Mouse (Mus musculus) embryonic facial prominence, embryonic 13.5 days (tissue): Measurements from ENCODE around the gene Ubxn11. TPM values are rescaled to one million over a fixed set of nuclear protein-coding genes. Genes with fewer than 3 reads are reported as not detected.

Experiments
- ATAC-seq: fragments of 200-750 bp; cut with Nextera tagmentation; 2 replicates; pipeline ENCODE4 v1.8.0; 2017; ENCODE audit warnings: low read depth; ENCODE audit not compliant: insufficient number of reproducible peaks, insufficient read depth, low FRiP score, low TSS enrichment
- H3K27ac ChIP-seq: fragments of 300-500 bp; sonication (generic); 2 replicates; pipeline ENCODE4 v1.5.1; 2015; ENCODE audit warnings: moderate library complexity, mild to moderate bottlenecking, inconsistent platforms
- H3K27me3 ChIP-seq: fragments of 300-500 bp; sonication (generic); 2 replicates; pipeline ENCODE4 v1.6.1; 2015; ENCODE audit warnings: mild to moderate bottlenecking, inconsistent platforms
- H3K36me3 ChIP-seq: fragments of 300-500 bp; sonication (generic); 2 replicates; pipeline ENCODE4 v1.6.1; 2015; ENCODE audit warnings: mild to moderate bottlenecking, inconsistent platforms
- H3K4me1 ChIP-seq: fragments of 300-500 bp; sonication (generic); 2 replicates; pipeline ENCODE4 v1.6.1; 2015; ENCODE audit warnings: inconsistent platforms
- H3K4me2 ChIP-seq: fragments of 300-500 bp; sonication (generic); 2 replicates; pipeline ENCODE4 v1.6.1; 2015; ENCODE audit warnings: moderate library complexity, mild to moderate bottlenecking, inconsistent platforms
- H3K4me3 ChIP-seq: fragments of 300-500 bp; sonication (generic); 2 replicates; pipeline ENCODE4 v1.5.1; 2015; ENCODE audit warnings: mild to moderate bottlenecking, inconsistent platforms
- H3K9ac ChIP-seq: fragments of 300-500 bp; sonication (generic); 2 replicates; pipeline ENCODE4 v1.6.1; 2015; ENCODE audit warnings: mild to moderate bottlenecking, inconsistent platforms
- H3K9me3 ChIP-seq: fragments of 300-500 bp; sonication (generic); 2 replicates; pipeline ENCODE4 v1.6.1; 2016; ENCODE audit warnings: inconsistent platforms
- WGBS: fragments of 180-500 bp; shearing (Covaris S2); methylation state at CpG from one replicate; pipeline ENCODE4 v1.1.7; 2015; ENCODE audit warnings: mixed read lengths; 5-methylcytosine and 5-hydroxymethylcytosine counted together
- polyA plus RNA-seq: library from polyadenylated mRNA; unstranded; fragments of >200 nt; fragmentation: Nextera tagmentation; extraction: Ambion mirVana; gene quantifications from 2 replicates; pipeline ENCODE4 v1.2.1, GENCODE M21; 2015

The Ubxn11 gene
- 11.6 and 11.9 TPM in 2 replicates for polyA plus RNA-seq

DNA sequence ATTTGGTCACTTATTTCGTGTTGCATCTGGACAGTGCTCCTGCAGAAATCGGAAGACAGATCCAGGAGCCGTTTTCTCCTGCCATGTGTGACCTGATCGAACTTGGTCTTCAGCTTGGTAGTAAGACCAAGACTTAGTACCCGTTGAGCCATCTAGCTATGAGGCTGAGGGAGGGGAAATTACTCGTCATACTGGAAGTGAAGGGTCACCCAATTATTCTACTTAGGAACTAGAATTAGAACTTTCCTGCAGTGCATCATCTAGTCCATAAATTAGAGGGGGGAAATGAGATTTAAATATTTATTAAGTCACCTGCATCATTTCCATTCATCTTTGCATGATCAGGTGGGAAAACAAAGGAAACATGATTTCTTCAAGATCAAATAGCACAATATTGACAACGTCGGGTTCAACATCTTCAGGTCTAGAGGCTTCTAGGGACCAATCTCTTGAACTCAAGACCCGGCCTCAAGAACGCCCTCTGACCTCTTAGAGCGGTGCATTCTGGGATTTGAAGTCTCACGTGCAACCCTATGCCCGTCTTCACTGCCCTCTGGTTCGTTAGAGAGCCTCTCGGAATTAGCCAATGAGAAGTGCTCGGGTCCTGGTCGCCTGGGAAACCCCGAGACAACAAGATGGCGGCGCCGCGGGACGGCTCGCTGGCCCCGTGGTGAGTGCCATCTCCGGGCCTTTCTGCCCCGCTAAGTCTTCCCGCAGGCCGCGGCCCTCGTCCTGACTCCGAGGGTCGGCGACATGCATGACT, at the start of gene Ubxn11:
Gene Ubxn11, plus strand, starts transcription at position 592 of the 763 bp plus-strand sequence.
- Histone ChIP-seq H3K9ac (peak within 1 kb of the TSS; percentile 77), H3K4me3 (peak within 1 kb of the TSS; percentile 70), H3K4me1 (no peaks in the 10 kb centered on the region), H3K27me3 (no peaks in the 10 kb centered on the region), H3K9me3 (no peaks in the 10 kb centered on the region), H3K36me3 (no peaks in the 10 kb centered on the region), H3K4me2 (peak within 1 kb of the TSS; percentile 70), H3K27ac (no peak within 1 kb of the TSS)
- peak; percentile 90 for ATAC-seq
- WGBS: 17% methylated on average over 34 of the region's 34 CpGs

DNA sequence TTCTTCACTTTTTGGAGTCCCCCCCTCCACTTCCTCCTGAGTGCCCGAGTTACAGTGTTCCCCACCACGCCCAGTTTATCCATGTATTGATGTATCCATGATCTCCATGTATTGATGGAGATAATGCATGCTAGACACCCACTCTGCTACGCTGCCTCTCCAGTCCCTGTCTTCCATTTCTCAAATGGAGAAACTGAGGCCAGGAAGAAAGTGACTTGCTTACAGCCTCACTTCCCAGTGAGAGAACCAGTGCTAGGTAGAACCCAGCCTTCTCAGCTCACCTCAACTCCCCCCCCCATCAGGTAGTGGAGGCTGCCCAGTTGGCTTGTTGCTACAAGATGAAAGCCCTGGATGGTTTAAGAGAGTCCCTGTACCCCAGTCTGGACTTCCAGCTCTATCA, 48.8 kb upstream of the Ubxn11 start, which contains the start of gene Zfp683:
Gene Zfp683, plus strand, starts transcription at position 301 of the 400 bp plus-strand sequence.
- Histone ChIP-seq H3K36me3 (no peaks in the 10 kb centered on the region), H3K4me2 (no peak within 1 kb of the TSS), H3K4me3 (no peak within 1 kb of the TSS), H3K9ac (peak within 1 kb of the TSS; percentile 47; the same call in 1 of the 2 replicates), H3K4me1 (peaks cover 8% of the 10 kb centered on the region), H3K27me3 (no peaks in the 10 kb centered on the region), H3K9me3 (no peaks in the 10 kb centered on the region), H3K27ac (no peak within 1 kb of the TSS)
- 89% methylated on average over 3 of the region's 3 CpGs for WGBS
- no peak for ATAC-seq

DNA sequence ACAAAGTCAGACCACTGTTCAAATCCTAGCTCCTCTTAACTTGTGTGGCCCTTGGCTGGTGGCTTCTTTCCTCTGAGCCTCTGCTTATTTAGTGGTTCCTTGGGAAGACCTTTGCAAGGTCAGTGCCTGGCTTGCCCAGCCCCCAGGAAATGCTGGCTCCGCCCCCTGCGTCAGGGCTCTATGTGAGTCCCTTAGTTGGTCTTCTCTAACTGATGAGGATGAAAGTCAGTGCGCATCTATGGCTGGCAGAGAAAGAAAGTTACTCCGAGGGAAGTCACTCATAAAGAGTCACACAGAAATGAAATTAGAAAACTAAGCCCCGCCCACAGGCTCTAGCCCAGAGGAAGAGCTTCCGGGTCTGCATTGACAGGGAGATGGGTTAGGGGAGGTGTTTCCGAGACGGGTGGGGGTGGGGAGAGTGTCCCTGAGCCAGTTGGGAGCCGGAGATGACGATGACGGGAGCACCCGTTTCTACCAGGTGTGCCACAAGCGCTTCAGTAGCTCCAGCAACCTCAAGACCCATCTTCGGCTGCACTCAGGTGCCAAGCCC, 44.1 kb upstream of the Ubxn11 start:
- Histone ChIP-seq H3K36me3 (no peaks in the 10 kb centered on the region), H3K9me3 (no peaks in the 10 kb centered on the region), H3K4me2 (peak overlapping the region; percentile 12), H3K4me3 (0 out of 2 replicates have a peak overlapping the region, but pooled peaks have one; percentile 1), H3K4me1 (0 out of 2 replicates have a peak, but pooled peaks cover 3% of the 10 kb centered on the region), H3K27me3 (peaks cover 19% of the 10 kb centered on the region), H3K27ac (no peak overlapping the region), H3K9ac (no peak overlapping the region)
- no peak for ATAC-seq
- 31% methylated on average over 14 of the region's 14 CpGs for WGBS

DNA sequence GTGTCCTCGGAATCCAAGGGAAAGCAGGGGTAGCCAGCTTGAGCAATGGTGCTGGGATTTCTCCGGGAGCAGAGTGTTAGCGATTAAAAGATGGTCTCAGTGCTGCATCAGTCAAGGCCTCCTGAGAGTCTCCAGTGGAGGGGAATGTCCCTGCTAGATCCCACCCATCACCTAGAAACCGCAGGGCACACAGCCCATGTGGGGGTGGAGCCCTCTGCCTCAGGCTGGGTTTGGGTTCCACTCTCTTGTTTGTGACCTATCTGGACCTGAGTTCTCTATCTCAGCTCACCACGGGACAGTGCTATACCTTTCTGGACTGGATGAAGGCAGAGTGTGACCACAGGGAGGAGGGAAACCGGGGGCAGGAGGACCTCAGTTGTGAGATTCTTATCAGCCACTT, 43.5 kb upstream of the Ubxn11 start:
- H3K4me3 ChIP-seq: no peak overlapping the region
- peaks cover 19% of the 10 kb centered on the region for H3K27me3 ChIP-seq
- WGBS: 82% methylated on average over 6 of the region's 6 CpGs
- H3K27ac ChIP-seq: no peak overlapping the region
- H3K4me1 ChIP-seq: 0 out of 2 replicates have a peak, but pooled peaks cover 3% of the 10 kb centered on the region
- H3K4me2 ChIP-seq: no peak overlapping the region
- H3K9ac ChIP-seq: no peak overlapping the region
- no peaks in the 10 kb centered on the region for H3K36me3 ChIP-seq
- no peaks in the 10 kb centered on the region for H3K9me3 ChIP-seq
- no peak for ATAC-seq

DNA sequence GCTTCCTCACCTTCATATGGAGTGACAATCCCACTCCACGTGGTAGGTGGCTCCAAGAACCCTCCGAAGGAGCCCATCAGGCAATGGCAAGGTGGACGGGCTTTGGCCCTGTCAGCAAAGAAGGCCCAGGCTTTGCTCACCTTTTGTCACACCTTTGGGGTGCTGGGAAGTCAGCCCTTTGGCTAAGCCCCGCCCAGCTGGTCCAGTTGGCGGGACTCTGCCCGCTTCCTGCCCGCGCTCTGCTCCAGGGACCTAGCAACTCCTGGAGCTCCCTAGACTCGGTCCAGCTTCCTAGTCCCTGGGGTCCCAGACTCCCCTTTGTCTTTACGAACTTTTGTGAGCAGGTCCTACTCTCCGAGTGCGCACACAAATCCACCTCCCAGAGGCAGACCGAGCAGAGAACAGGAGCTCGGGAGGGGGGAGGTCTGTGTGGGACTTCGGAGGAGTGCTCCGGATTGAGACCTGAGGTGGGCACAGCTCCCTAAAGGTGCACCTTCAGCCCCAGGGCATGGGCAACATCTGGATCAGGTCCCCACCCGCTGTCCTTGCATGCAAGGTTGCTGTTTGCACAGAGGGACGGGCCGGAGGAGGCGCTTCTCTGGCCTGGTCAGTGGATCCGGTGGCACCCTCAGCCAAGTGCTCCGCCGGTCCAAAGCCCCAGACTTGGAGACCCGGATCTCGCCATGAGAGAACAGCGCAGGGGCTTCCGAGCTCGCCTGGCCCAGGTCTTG, 42.1 kb upstream of the Ubxn11 start, which contains the start of gene Crybg2:
Gene Crybg2, plus strand, starts transcription at position 681 of the 731 bp plus-strand sequence.
- Histone ChIP-seq H3K27me3 (peaks cover 28% of the 10 kb centered on the region), H3K4me3 (no peak within 1 kb of the TSS), H3K4me2 (no peak within 1 kb of the TSS; the same call in 1 of the 2 replicates), H3K4me1 (0 out of 2 replicates have a peak, but pooled peaks cover 6% of the 10 kb centered on the region), H3K9ac (no peak within 1 kb of the TSS), H3K27ac (no peak within 1 kb of the TSS), H3K36me3 (no peaks in the 10 kb centered on the region), H3K9me3 (no peaks in the 10 kb centered on the region)
- ATAC-seq: no peak
- 47% methylated on average over 28 of the region's 28 CpGs for WGBS

DNA sequence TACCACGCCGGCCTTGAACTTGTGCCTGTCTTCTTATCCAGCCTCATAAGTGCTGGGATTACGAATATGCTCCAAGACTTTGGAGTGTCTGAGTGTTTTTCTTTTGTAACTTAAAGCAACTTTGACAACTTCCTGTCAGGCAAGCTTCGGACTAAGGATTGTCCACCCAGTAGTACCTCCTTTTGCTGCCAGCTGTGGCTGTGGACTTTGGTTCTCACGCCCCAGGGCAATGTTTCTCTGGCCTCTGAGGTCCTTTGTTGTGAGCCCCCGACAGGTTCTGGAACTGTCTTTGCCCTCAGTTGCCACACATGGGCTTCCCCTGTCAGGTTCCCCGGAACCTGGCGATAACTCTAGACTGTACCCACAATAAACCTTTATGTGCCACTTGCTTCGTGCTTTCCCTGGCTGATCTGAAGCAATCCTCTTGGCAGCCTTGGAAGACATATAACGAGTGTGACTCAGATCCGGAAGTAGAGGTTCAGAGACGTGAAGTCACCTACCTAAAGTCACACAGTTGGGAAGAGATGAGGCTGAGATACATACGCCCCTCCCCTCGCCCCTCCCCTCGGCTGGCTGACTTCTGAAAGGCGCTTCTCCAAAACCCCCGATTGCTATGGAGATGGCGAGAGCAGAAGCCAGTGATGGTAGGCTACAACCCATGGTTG, 41.1 kb upstream of the Ubxn11 start:
- H3K36me3 ChIP-seq: no peaks in the 10 kb centered on the region
- no peak overlapping the region for H3K4me3 ChIP-seq
- WGBS: 51% methylated on average over 18 of the region's 18 CpGs
- H3K4me2 ChIP-seq: no peak overlapping the region
- H3K27me3 ChIP-seq: peaks cover 35% of the 10 kb centered on the region
- 0 out of 2 replicates have a peak, but pooled peaks cover 11% of the 10 kb centered on the region for H3K4me1 ChIP-seq
- no peak for ATAC-seq
- H3K27ac ChIP-seq: no peak overlapping the region
- no peak overlapping the region for H3K9ac ChIP-seq
- no peaks in the 10 kb centered on the region for H3K9me3 ChIP-seq

DNA sequence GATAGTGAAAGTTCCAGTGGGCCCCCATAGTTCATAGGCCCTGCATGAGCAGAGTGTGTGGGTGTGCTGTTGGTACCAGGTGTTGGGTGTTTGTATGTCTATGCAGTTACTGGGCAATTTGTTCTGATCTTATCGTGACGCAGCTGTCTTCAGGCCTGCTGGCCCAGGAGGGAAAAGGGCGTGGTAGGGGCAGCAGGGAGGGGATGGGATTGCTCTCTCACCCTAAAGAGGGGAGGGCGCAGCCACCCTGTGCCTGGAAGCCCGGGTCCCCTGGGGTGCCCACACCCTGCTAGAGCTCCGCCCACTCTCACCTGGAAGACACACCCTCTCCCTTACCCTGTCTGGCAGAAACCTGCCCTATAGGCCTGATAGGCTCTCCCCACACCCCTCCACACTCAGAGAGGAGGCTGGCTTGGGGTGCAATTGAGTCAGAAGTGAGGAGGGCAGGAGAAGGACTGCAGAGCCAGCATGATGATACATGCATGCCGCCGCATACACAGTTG, 40.4 kb upstream of the Ubxn11 start:
- Histone ChIP-seq H3K9me3 (no peaks in the 10 kb centered on the region), H3K4me2 (no peak overlapping the region), H3K27me3 (peaks cover 41% of the 10 kb centered on the region), H3K4me1 (0 out of 2 replicates have a peak, but pooled peaks cover 11% of the 10 kb centered on the region), H3K4me3 (no peak overlapping the region), H3K27ac (no peak overlapping the region), H3K36me3 (no peaks in the 10 kb centered on the region), H3K9ac (no peak overlapping the region)
- 48% methylated on average over 8 of the region's 8 CpGs for WGBS
- no peak for ATAC-seq

DNA sequence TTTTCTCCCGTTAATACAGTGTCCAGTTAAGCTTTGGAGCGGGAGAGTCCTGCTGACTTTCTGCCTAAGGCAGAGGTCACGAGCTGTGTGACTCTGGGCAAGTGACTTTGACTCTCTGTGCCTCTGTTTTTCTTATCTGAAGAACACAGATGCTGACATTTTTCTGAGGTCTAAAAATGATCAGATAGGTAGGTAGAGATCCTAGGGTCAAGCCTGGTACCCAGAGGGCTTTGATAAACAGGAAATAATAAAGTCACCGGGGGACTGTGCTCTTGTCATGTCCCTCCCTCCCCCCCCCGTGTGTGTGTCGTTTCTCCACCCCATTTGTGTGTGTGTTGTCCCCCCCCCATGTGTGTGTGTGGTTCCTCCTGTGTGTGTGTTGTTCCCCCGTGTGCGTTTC, 39.8 kb upstream of the Ubxn11 start:
- Histone ChIP-seq H3K4me3 (no peak overlapping the region), H3K27me3 (peaks cover 44% of the 10 kb centered on the region), H3K9me3 (no peaks in the 10 kb centered on the region), H3K36me3 (no peaks in the 10 kb centered on the region), H3K4me2 (no peak overlapping the region), H3K4me1 (0 out of 2 replicates have a peak, but pooled peaks cover 11% of the 10 kb centered on the region), H3K9ac (no peak overlapping the region), H3K27ac (no peak overlapping the region)
- ATAC-seq: no peak
- WGBS: 56% methylated on average over 8 of the region's 8 CpGs

DNA sequence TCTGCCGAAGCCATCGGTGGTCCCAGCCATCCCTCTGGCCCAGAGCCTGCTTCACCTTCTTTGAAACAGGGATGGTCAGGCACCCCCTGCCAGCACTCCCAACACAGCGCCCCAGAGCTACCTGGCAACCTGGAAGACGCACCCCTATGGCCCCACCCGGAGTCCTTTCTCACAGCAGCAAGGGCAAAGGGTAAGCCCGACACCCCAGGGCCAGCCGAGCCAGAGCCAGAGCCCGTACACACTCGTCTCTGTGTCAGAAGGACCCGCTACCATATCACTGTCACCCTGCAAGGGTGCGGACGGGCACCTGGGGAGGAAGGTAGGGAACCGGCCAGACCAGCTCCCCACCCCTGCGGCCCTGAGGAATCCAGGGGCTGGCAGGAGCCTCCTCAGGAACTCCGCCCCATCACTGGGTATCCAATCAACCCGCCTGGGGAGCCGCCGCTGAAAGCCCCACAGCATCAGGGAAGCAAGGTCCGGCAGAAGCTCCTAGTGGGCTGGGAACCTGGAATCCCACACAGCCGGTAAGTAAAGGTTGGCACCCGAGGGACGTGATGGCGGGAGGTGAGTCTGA, 36.9 kb upstream of the Ubxn11 start:
- Histone ChIP-seq H3K4me2 (peak overlapping the region; percentile 39), H3K9me3 (no peaks in the 10 kb centered on the region), H3K36me3 (no peaks in the 10 kb centered on the region), H3K27ac (no peak overlapping the region), H3K27me3 (peaks cover 34% of the 10 kb centered on the region), H3K4me1 (0 out of 2 replicates have a peak, but pooled peaks cover 11% of the 10 kb centered on the region), H3K4me3 (peak overlapping the region; percentile 7; the same call in 1 of the 2 replicates), H3K9ac (no peak overlapping the region)
- 16% methylated on average over 23 of the region's 23 CpGs for WGBS
- ATAC-seq: no peak

DNA sequence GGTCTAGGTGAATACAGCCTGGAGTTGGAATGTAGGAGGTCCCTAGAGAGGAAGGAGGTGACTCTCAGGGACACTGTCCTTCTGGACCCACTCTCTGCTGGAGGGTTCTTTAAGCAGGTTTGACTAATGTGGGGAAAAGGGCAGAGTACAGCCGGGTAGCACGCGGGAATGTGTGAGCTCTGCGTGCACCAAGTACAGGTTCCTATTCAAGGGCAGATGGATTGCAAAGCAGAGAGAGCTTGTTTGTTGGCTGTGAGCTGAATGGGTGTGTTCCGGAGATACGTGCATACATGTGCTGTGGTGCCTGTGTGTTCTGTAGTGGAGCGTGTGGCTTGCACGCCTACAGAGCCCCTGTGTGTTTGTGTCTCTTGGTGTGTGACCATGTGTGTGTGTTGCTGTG, 35.0 kb upstream of the Ubxn11 start:
- H3K27me3 ChIP-seq: peaks cover 25% of the 10 kb centered on the region
- H3K4me3 ChIP-seq: no peak overlapping the region
- H3K9me3 ChIP-seq: no peaks in the 10 kb centered on the region
- ATAC-seq: no peak
- no peak overlapping the region for H3K4me2 ChIP-seq
- 88% methylated on average over 8 of the region's 8 CpGs for WGBS
- H3K36me3 ChIP-seq: no peaks in the 10 kb centered on the region
- no peak overlapping the region for H3K27ac ChIP-seq
- 0 out of 2 replicates have a peak overlapping the region, but pooled peaks have one; percentile 2 for H3K9ac ChIP-seq
- 0 out of 2 replicates have a peak, but pooled peaks cover 7% of the 10 kb centered on the region for H3K4me1 ChIP-seq
